Mouse (Mus musculus): ENCODE data around the gene Bcl2a1d. TPM values are rescaled to one million over a fixed set of nuclear protein-coding genes. Genes with fewer than 3 reads are reported as not detected.
"Not testable (repeated sequence)": the region's sequence is repeated elsewhere in the genome, so short reads cannot be mapped to it uniquely, and the experiment has no call there.

The Bcl2a1d gene
- 0.25 TPM in 1 of 2 replicates, not detected in the other for polyA plus RNA-seq (2015; fragmentation: Nextera tagmentation; extraction: Ambion mirVana)

DNA sequence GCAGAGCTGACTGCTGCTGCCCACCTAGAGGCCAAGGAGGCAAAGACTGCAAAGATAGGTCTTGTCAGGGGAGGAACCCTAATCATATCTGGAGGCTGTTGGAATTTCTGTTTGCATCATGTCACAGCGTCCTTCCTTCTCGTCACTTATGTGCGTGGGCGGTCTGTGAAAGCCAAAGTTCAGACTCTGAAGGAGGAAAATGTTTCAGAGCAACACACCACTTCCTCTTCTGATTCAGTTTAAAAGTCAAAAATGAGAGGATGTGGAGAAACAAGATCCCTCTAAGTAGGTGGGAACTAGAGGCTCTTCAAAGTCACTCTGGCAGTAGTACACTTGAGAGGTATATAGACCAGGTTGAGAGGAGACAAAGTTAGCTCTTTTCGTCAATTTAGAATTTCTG, at the start of gene Bcl2a1d:
Gene Bcl2a1d, minus strand, starts transcription at position 187 of the 400 bp plus-strand sequence.
- not testable (repeated sequence) for ATAC-seq (ENCODE audit: low read depth); H3K27me3 ChIP-seq; H3K4me3 ChIP-seq; H3K4me2 ChIP-seq; H3K36me3 ChIP-seq; H3K4me1 ChIP-seq (replicated peaks); H3K27ac ChIP-seq (replicated peaks); H3K9ac ChIP-seq; H3K9me3 ChIP-seq
- 93% methylated on average over 5 of the region's 5 CpGs for WGBS

GRCm38 (mm10) chr9:88770239-88770638, 38.5 kb upstream of the Bcl2a1d start:
- not testable (repeated sequence) for H3K9ac ChIP-seq; ATAC-seq (ENCODE audit: low read depth); H3K27ac ChIP-seq (replicated peaks); H3K36me3 ChIP-seq; H3K27me3 ChIP-seq; H3K4me3 ChIP-seq; H3K4me1 ChIP-seq (replicated peaks); H3K9me3 ChIP-seq; H3K4me2 ChIP-seq
- 91% methylated on average over 5 of the region's 6 CpGs for WGBS

- WGBS = 82% methylated on average over 5 of the region's 5 CpGs
- not testable (repeated sequence) for H3K36me3 ChIP-seq; H3K9ac ChIP-seq; H3K4me2 ChIP-seq; H3K27me3 ChIP-seq; H3K9me3 ChIP-seq; H3K4me1 ChIP-seq (replicated peaks); H3K4me3 ChIP-seq; H3K27ac ChIP-seq (replicated peaks); ATAC-seq (ENCODE audit: low read depth)
Measured at GRCm38 (mm10) chr9:88769470-88769869, 37.8 kb upstream of the Bcl2a1d start.

DNA sequence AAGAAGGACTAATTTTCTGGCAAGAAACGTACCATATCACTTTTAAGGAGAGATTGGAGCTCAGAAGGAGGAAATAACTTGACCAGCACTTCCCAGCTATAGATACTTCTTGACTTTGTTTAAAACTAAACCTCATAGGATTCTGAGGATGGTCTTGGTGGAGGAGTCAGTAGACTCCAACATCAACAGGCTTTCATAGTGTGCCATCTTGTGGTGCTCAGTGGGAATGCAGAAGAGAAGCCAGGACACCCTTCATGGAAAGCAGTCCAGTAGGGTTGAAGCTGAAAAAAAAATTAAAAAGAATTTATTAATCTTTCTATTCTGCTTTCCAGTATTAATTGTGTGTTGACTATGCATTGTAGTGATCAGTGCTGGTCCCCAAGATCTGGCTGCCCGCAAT, 15.0 kb upstream of the Bcl2a1d start:
- H3K36me3 ChIP-seq; H3K27me3 ChIP-seq; ATAC-seq (ENCODE audit: low read depth); H3K4me3 ChIP-seq; H3K9ac ChIP-seq; H3K27ac ChIP-seq (replicated peaks); H3K4me2 ChIP-seq; H3K4me1 ChIP-seq (replicated peaks); H3K9me3 ChIP-seq: not testable (repeated sequence)
- WGBS = no CpG with 5 or more reads among the region's 2 CpGs

DNA sequence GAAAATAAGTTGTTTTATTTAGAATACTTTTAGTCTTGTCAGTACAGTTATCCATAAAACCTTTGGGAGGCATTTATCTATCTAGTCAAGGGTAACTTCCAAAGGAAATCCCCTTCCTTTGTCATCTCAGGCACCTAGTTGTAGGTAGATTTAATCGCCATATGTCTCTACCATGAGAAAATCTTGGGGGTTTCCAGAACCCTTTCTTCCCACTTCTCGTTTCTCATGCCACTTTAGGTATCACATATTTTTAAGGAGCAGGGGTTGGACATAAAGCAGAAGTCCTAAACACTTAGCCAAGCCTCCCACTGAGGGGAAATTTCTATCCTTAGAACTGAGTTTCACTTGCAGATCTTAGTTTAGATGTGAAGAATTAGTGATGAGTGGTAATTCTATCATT, 14.3 kb upstream of the Bcl2a1d start:
- not testable (repeated sequence) for H3K4me2 ChIP-seq; ATAC-seq (ENCODE audit: low read depth); H3K27me3 ChIP-seq; H3K4me3 ChIP-seq; H3K9me3 ChIP-seq; H3K9ac ChIP-seq; H3K36me3 ChIP-seq; H3K4me1 ChIP-seq (replicated peaks); H3K27ac ChIP-seq (replicated peaks)
- WGBS = 67% methylated on average over 1 of the region's 2 CpGs

DNA sequence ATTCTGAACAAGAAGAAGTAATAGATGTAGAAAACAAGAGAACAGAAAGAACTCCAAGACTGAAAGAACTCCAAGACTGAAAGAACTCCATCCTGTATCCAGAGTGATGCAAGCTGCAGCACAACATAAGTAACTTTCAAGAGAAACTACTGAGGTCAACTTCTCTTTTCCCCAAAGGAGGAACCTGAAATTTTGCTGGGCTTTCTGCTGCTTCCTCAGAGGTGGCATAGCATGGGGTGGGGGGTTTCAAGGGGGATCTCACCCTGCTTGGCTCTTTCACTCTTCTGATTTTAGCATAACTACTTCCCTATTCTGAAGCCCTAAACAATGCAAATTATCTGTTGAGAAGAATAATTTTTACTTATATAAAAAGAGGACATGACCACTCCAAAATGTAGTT, 3.6 kb upstream of the Bcl2a1d start:
- not testable (repeated sequence) for H3K9ac ChIP-seq; H3K4me3 ChIP-seq; H3K36me3 ChIP-seq; H3K27me3 ChIP-seq; H3K4me2 ChIP-seq; H3K27ac ChIP-seq (replicated peaks); H3K9me3 ChIP-seq; ATAC-seq (ENCODE audit: low read depth); H3K4me1 ChIP-seq (replicated peaks)

- H3K4me3 ChIP-seq; H3K27me3 ChIP-seq; H3K4me2 ChIP-seq; H3K36me3 ChIP-seq; ATAC-seq (ENCODE audit: low read depth); H3K9ac ChIP-seq; H3K4me1 ChIP-seq (replicated peaks); H3K27ac ChIP-seq (replicated peaks); H3K9me3 ChIP-seq: not testable (repeated sequence)
- 81% methylated on average over 1 of the region's 1 CpGs for WGBS
Measured at GRCm38 (mm10) chr9:88733182-88733581, 1.5 kb upstream of the Bcl2a1d start.

DNA sequence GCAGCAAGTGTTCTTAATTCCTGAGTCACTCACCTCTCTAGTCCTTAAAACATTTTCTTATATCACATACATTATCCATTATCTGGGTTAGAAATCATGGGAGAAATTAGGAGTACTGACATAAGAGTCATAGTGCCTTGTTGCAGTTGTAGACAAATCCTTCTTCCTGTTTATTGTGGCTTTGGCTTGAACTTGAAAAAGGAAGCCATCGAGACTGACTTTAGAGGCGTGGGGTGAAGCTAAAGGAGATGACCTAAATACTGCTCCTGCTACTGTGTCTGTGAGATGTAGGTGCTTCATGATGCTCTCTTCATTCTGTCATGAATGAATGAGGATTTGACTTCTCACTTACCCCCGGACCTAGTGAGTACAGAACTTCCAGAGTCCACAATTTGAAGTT, 620 bp upstream of the Bcl2a1d start:
- not testable (repeated sequence) for H3K27ac ChIP-seq (replicated peaks); H3K4me1 ChIP-seq (replicated peaks); H3K4me3 ChIP-seq; H3K36me3 ChIP-seq; ATAC-seq (ENCODE audit: low read depth); H3K9ac ChIP-seq; H3K27me3 ChIP-seq; H3K4me2 ChIP-seq; H3K9me3 ChIP-seq
- WGBS = 91% methylated on average over 2 of the region's 3 CpGs

DNA sequence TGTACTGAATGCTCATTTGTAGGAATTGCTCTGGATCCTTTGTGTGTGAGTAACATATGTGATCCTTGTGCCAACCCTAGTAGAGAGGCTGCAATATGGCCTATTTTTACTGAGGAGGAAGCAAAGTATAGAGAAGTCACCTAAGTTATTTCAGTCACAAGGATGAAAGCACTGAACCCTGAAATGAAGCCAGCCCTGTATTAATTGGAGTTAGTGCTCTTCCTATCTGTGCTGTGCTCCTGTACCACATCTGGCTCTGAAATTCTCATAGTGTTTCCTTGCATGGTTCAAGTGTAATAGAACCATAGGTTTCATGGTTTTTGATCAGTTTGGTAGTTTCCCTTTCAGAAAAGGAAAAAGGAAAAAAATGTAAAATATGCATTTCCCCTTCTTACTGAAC, 3.4 kb downstream of the Bcl2a1d start:
- H3K4me2 ChIP-seq; H3K4me3 ChIP-seq; ATAC-seq (ENCODE audit: low read depth); H3K9me3 ChIP-seq; H3K27ac ChIP-seq (replicated peaks); H3K27me3 ChIP-seq; H3K4me1 ChIP-seq (replicated peaks); H3K36me3 ChIP-seq; H3K9ac ChIP-seq: not testable (repeated sequence)

DNA sequence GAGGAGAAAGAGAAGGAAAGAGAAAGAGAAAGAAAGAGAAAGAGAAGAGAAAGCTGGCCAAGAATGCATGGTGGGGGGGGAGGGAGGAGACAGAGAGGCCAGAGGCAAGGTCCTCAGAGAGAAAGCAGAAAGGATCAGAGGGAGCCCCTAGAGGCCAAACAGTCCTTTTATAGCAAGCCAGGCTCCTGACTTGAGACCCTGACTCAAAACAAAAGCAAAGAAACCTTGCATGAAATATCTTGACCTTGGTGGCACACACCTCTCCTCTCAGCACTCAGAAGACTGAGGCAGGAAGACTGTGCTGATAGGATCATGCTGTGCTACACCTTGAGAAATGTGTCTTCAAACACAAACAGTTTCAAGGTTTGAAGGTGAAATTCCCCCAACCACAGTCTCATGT, 10.1 kb downstream of the Bcl2a1d start:
- H3K4me1 ChIP-seq (replicated peaks); H3K9me3 ChIP-seq; H3K36me3 ChIP-seq; H3K9ac ChIP-seq; H3K4me2 ChIP-seq; ATAC-seq (ENCODE audit: low read depth); H3K4me3 ChIP-seq; H3K27me3 ChIP-seq; H3K27ac ChIP-seq (replicated peaks): not testable (repeated sequence)

- H3K27ac ChIP-seq (replicated peaks) = peak within 1 kb of the TSS; percentile 85
- peak; percentile 80 for ATAC-seq (ENCODE audit: low read depth)
- peak within 1 kb of the TSS; percentile 63 for H3K9ac ChIP-seq
- peak within 1 kb of the TSS; percentile 37 for H3K4me3 ChIP-seq
- H3K4me2 ChIP-seq = peak within 1 kb of the TSS; percentile 54
- not testable (repeated sequence) for H3K36me3 ChIP-seq; H3K9me3 ChIP-seq; H3K27me3 ChIP-seq; H3K4me1 ChIP-seq (replicated peaks)
- 26% methylated on average over 11 of the region's 12 CpGs for WGBS
Measured at GRCm38 (mm10) chr9:88719989-88720537, 11.7 kb downstream of the Bcl2a1d start, which contains the start of gene Mthfsl. Mthfsl (minus strand) TSS chr9:88720296.

GRCm38 (mm10) chr9:88719073-88719921, 12.4 kb downstream of the Bcl2a1d start:
- H3K9ac ChIP-seq = peak overlapping the region; percentile 63
- 14% methylated on average over 15 of the region's 46 CpGs for WGBS
- ATAC-seq (ENCODE audit: low read depth) = peak; percentile 96

DNA sequence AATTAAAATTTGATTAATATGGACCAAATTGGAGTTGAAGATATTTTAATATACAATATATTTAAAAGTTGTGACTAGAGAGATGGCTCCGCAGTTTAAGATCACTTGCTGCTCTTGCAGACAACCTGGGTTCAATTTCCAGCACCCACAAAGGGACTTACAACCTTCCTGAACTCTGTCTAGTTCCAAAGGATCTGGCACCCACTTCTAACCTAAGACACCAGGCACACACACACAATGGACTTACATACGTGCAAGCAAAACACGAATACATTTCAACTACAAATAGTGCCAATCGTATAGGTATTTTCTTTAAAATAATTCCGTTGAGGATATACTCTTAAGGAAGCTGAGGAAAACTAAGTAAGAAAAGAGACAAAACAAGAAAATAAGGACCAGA, 13.1 kb downstream of the Bcl2a1d start:
- not testable (repeated sequence) for H3K27me3 ChIP-seq; H3K36me3 ChIP-seq; H3K27ac ChIP-seq (replicated peaks); H3K4me1 ChIP-seq (replicated peaks); H3K9ac ChIP-seq; ATAC-seq (ENCODE audit: low read depth); H3K9me3 ChIP-seq
- WGBS = 75% methylated on average over 5 of the region's 5 CpGs
- H3K4me2 ChIP-seq = peak overlapping the region; percentile 50
- H3K4me3 ChIP-seq = peak overlapping the region; percentile 37

More at GRCm38 (mm10) chr9:88719073-88719921, 12.4 kb downstream of the Bcl2a1d start:
- not testable (repeated sequence) for H3K4me1 ChIP-seq (replicated peaks); H3K27me3 ChIP-seq; H3K36me3 ChIP-seq; H3K9me3 ChIP-seq
- Histone ChIP-seq H3K4me2 (peak overlapping the region; percentile 50), H3K27ac (replicated peaks) (peak overlapping the region; percentile 74), H3K4me3 (peak overlapping the region; percentile 37)

Measured in neural tube, embryonic 13.5 days (tissue).